Mouse (Mus musculus) forelimb bud, embryonic 11.5 days (tissue): ENCODE data around the gene Siglecg.
A peak's percentile ranks its signal among the peaks of the same experiment; 100 is the strongest.
"Not testable (repeated sequence)": the region's sequence is repeated elsewhere in the genome, so short reads cannot be mapped to it uniquely, and the experiment has no call there.

ENCODE experiments used
- DNase-seq: peaks from one replicate; pipeline ENCODE4 v3.0.0-alpha.2; 2012; ENCODE audit warnings: low read depth, low spot score

Siglecg gene

GRCm38 (mm10) chr7:43408131-43408553 is at the start of gene Siglecg:
Gene Siglecg (plus strand): TSS chr7:43408204.
- DNase-seq: no peak

GRCm38 (mm10) chr7:43358556-43358955 is 49.4 kb upstream of the Siglecg start:
- no peak for DNase-seq

- no peak for DNase-seq
These were observed 46.6 kb upstream of the Siglecg start for GRCm38 (mm10) chr7:43361442-43361841.

- no peak for DNase-seq
These were observed 46.0 kb upstream of the Siglecg start for GRCm38 (mm10) chr7:43362021-43362420.

- DNase-seq: peak; percentile 42
These were observed 29.8 kb upstream of the Siglecg start for GRCm38 (mm10) chr7:43378226-43378625.

GRCm38 (mm10) chr7:43392349-43393121 is 15.5 kb upstream of the Siglecg start:
- DNase-seq: no peak

GRCm38 (mm10) chr7:43399501-43399900 is 8.5 kb upstream of the Siglecg start:
- no peak for DNase-seq

- no peak for DNase-seq
These were observed 5.3 kb upstream of the Siglecg start for GRCm38 (mm10) chr7:43402718-43403117.

- no peak for DNase-seq
These were observed 431 bp upstream of the Siglecg start for GRCm38 (mm10) chr7:43407573-43407972.

GRCm38 (mm10) chr7:43409084-43409483 is 1.1 kb downstream of the Siglecg start:
- DNase-seq: no peak

GRCm38 (mm10) chr7:43411724-43412123 is 3.7 kb downstream of the Siglecg start:
- DNase-seq: not testable (repeated sequence)

- DNase-seq: no peak
These were observed 9.3 kb downstream of the Siglecg start for GRCm38 (mm10) chr7:43417298-43417697.

GRCm38 (mm10) chr7:43422995-43423617 is 15.1 kb downstream of the Siglecg start:
- peak; percentile 76 for DNase-seq

- no peak for DNase-seq
These were observed 16.1 kb downstream of the Siglecg start for GRCm38 (mm10) chr7:43423991-43424625.

GRCm38 (mm10) chr7:43427406-43427805 is 19.4 kb downstream of the Siglecg start, which contains the start of gene Lim2:
Gene Lim2 (plus strand): TSS chr7:43427670.
- DNase-seq: no peak

- DNase-seq: no peak
These were observed 21.5 kb downstream of the Siglecg start for GRCm38 (mm10) chr7:43429500-43429899.

- no peak for DNase-seq
These were observed 24.9 kb downstream of the Siglecg start for GRCm38 (mm10) chr7:43432891-43433290.

GRCm38 (mm10) chr7:43434676-43435075 is 26.7 kb downstream of the Siglecg start:
- DNase-seq: no peak

- no peak for DNase-seq
These were observed 28.6 kb downstream of the Siglecg start, which contains the start of gene Nkg7 for GRCm38 (mm10) chr7:43436341-43437255. Gene Nkg7 (plus strand): TSS chr7:43437073.

GRCm38 (mm10) chr7:43438611-43439010 is 30.6 kb downstream of the Siglecg start:
- no peak for DNase-seq

- DNase-seq: no peak
These were observed 32.5 kb downstream of the Siglecg start, which contains the start of gene Cldnd2 for GRCm38 (mm10) chr7:43440482-43440881. Gene Cldnd2 (plus strand): TSS chr7:43440782.
